Mouse (Mus musculus) MEL (cell line): ENCODE measurements around the gene Hba-x. TPM values are rescaled to one million over a fixed set of nuclear protein-coding genes. Genes with fewer than 3 reads are reported as not detected.

Experiments
- DNase-seq: peaks from one replicate; pipeline ENCODE4 v3.0.0; 2011; ENCODE audit warnings: low read depth, low spot score
- H3K27ac ChIP-seq: 2 replicates; pipeline ENCODE4 v1.5.1; 2012; ENCODE audit warnings: low read depth, mild to moderate bottlenecking, control low read depth, low read length, moderate library complexity; ENCODE audit not compliant: control insufficient read depth
- H3K27me3 ChIP-seq, 2 experiments: fragments of 150-350 bp in 1 of 2; sonication (generic) in 1 of 2; 2 replicates each; pipeline ENCODE4 v1.6.1; 2012; ENCODE audit warnings: low read length in 2 of 2, mild to moderate bottlenecking in 2 of 2, improper control_type of control experiment in 1 of 2, moderate library complexity in 1 of 2; ENCODE audit not compliant: insufficient read depth in 2 of 2, control insufficient read depth in 1 of 2
- H3K36me3 ChIP-seq, 2 experiments: 2 replicates each; pipeline ENCODE4 v1.6.1; 2012 to 2014; ENCODE audit warnings: low read length in 2 of 2, improper control_type of control experiment in 1 of 2, inconsistent platforms in 1 of 2, mild to moderate bottlenecking in 1 of 2; ENCODE audit not compliant: insufficient read depth in 2 of 2, control insufficient read depth in 1 of 2
- H3K4me1 ChIP-seq, 2 experiments: fragments of 150-350 bp in 1 of 2; sonication (generic) in 1 of 2; 2 replicates each; pipeline ENCODE4 v1.6.1; 2012; ENCODE audit warnings: low read length in 2 of 2, improper control_type of control experiment in 1 of 2, mild to moderate bottlenecking in 1 of 2; ENCODE audit not compliant: insufficient read depth in 2 of 2, control insufficient read depth in 1 of 2
- H3K4me3 ChIP-seq, 2 experiments: fragments of 150-350 bp in 1 of 2; sonication (generic) in 1 of 2; 2 replicates each; pipeline ENCODE4 v1.5.1; 2012; ENCODE audit warnings: low read depth in 2 of 2, low read length in 2 of 2, mild to moderate bottlenecking in 2 of 2, moderate library complexity in 2 of 2, control low read depth in 1 of 2, improper control_type of control experiment in 1 of 2; ENCODE audit not compliant: control insufficient read depth in 1 of 2, insufficient read depth in 1 of 2
- H3K79me2 ChIP-seq: 2 replicates; pipeline ENCODE4 v1.6.1; 2012; ENCODE audit warnings: mild to moderate bottlenecking, low read length, moderate library complexity; ENCODE audit not compliant: control insufficient read depth, poor library complexity, insufficient read depth
- H3K9ac ChIP-seq: 2 replicates; pipeline ENCODE4 v1.6.1; 2012; ENCODE audit warnings: low read depth, mild to moderate bottlenecking, control low read depth, low read length, moderate library complexity; ENCODE audit not compliant: control insufficient read depth, poor library complexity, severe bottlenecking
- H3K9me3 ChIP-seq: fragments of 150-350 bp; sonication (generic); replicated peaks from 2 replicates; pipeline ENCODE4 v1.6.1; 2012; ENCODE audit warnings: mild to moderate bottlenecking, low read length, improper control_type of control experiment, moderate library complexity; ENCODE audit not compliant: insufficient read depth
- BHLHE40 ChIP-seq: IDR thresholded peaks from 2 replicates; pipeline ENCODE4 v1.6.1; 2012; ENCODE audit warnings: low read depth, mild to moderate bottlenecking, inconsistent platforms, low read length, improper control_type of control experiment, borderline replicate concordance
- CHD1 ChIP-seq: IDR thresholded peaks from 2 replicates; pipeline ENCODE4 v1.6.1; 2012; ENCODE audit warnings: low read depth, mild to moderate bottlenecking, inconsistent platforms, low read length, improper control_type of control experiment
- CTCF ChIP-seq, 3 experiments: IDR thresholded peaks in 2 of 3; conservative IDR thresholded peaks in 1 of 3; 2 replicates each; pipeline ENCODE4 v1.5.1; 2011 to 2012; ENCODE audit warnings: low read length in 3 of 3, low read depth in 2 of 3, mild to moderate bottlenecking in 2 of 3, improper control_type of control experiment in 1 of 3, inconsistent platforms in 1 of 3, mixed read lengths in 1 of 3, moderate library complexity in 1 of 3; ENCODE audit not compliant: control insufficient read depth in 1 of 3, insufficient read depth in 1 of 3, poor library complexity in 1 of 3, severe bottlenecking in 1 of 3
- ELF1 ChIP-seq: IDR thresholded peaks from 2 replicates; pipeline ENCODE4 v1.6.1; 2014; ENCODE audit warnings: low read depth, mild to moderate bottlenecking, inconsistent platforms, low read length, improper control_type of control experiment, moderate library complexity
- EP300 ChIP-seq, 2 experiments: IDR thresholded peaks; 2 replicates each; pipeline ENCODE4 v1.6.1; 2011; ENCODE audit warnings: improper control_type of control experiment in 2 of 2, low read length in 2 of 2, low read depth in 1 of 2, mild to moderate bottlenecking in 1 of 2
- GABPA ChIP-seq: IDR thresholded peaks from 2 replicates; pipeline ENCODE4 v1.6.1; 2012; ENCODE audit warnings: low read depth, mild to moderate bottlenecking, inconsistent platforms, low read length, improper control_type of control experiment, moderate library complexity
- HCFC1 ChIP-seq: IDR thresholded peaks from 2 replicates; pipeline ENCODE4 v1.6.1; 2012; ENCODE audit warnings: low read depth, mild to moderate bottlenecking, inconsistent platforms, low read length, improper control_type of control experiment, moderate library complexity
- JUND ChIP-seq: IDR thresholded peaks from 2 replicates; pipeline ENCODE4 v1.6.1; 2011; ENCODE audit warnings: low read depth, mild to moderate bottlenecking, improper control_type of control experiment, low read length
- MAZ ChIP-seq: IDR thresholded peaks from 2 replicates; pipeline ENCODE4 v1.6.1; 2012; ENCODE audit warnings: low read depth, mild to moderate bottlenecking, inconsistent platforms, low read length, improper control_type of control experiment
- MEF2A ChIP-seq: IDR thresholded peaks from 2 replicates; pipeline ENCODE4 v1.6.1; 2014; ENCODE audit warnings: low read depth, mild to moderate bottlenecking, inconsistent platforms, low read length, improper control_type of control experiment; ENCODE audit not compliant: poor library complexity, insufficient replicate concordance, severe bottlenecking; ENCODE audit errors: extremely low read depth
- MYC ChIP-seq: IDR thresholded peaks from 2 replicates; pipeline ENCODE4 v1.6.1; 2011; ENCODE audit warnings: low read depth, mild to moderate bottlenecking, low read length, improper control_type of control experiment, moderate library complexity
- POLR2AphosphoS2 ChIP-seq: IDR thresholded peaks from 2 replicates; pipeline ENCODE4 v1.6.1; 2011; ENCODE audit warnings: low read length, improper control_type of control experiment
- RCOR1 ChIP-seq: IDR thresholded peaks from 2 replicates; pipeline ENCODE4 v1.6.1; 2012; ENCODE audit warnings: low read depth, mild to moderate bottlenecking, inconsistent platforms, low read length, improper control_type of control experiment
- SMC3 ChIP-seq: IDR thresholded peaks from 2 replicates; pipeline ENCODE4 v1.6.1; 2011; ENCODE audit warnings: low read depth, low read length, improper control_type of control experiment
- TAL1 ChIP-seq: IDR thresholded peaks from 2 replicates; pipeline ENCODE4 v1.6.1; 2012; ENCODE audit warnings: mild to moderate bottlenecking, inconsistent platforms, low read length, moderate library complexity, mixed read lengths
- TBP ChIP-seq: IDR thresholded peaks from 2 replicates; pipeline ENCODE4 v1.8.0; 2011; ENCODE audit warnings: low read depth, low read length, improper control_type of control experiment
- TCF12 ChIP-seq: IDR thresholded peaks from 2 replicates; pipeline ENCODE4 v1.6.1; 2014; ENCODE audit warnings: low read depth, mild to moderate bottlenecking, inconsistent platforms, low read length, improper control_type of control experiment, moderate library complexity
- USF1 ChIP-seq: IDR thresholded peaks from 2 replicates; pipeline ENCODE4 v1.6.1; 2014; ENCODE audit warnings: low read depth, mild to moderate bottlenecking, inconsistent platforms, low read length, improper control_type of control experiment, moderate library complexity
- USF2 ChIP-seq, 2 experiments: IDR thresholded peaks; 2 replicates each; pipeline ENCODE4 v1.6.1; 2011 to 2012; ENCODE audit warnings: improper control_type of control experiment in 2 of 2, low read length in 2 of 2, borderline replicate concordance in 1 of 2, inconsistent platforms in 1 of 2, low read depth in 1 of 2, mild to moderate bottlenecking in 1 of 2; ENCODE audit not compliant: insufficient read depth in 1 of 2
- ZMIZ1 ChIP-seq: IDR thresholded peaks from 2 replicates; pipeline ENCODE4 v1.6.1; 2012; ENCODE audit warnings: low read depth, mild to moderate bottlenecking, inconsistent platforms, low read length, improper control_type of control experiment, moderate library complexity
- ZNF384 ChIP-seq: IDR thresholded peaks from 2 replicates; pipeline ENCODE4 v1.6.1; 2012; ENCODE audit warnings: low read depth, mild to moderate bottlenecking, inconsistent platforms, low read length, improper control_type of control experiment
- polyA plus RNA-seq, 2 experiments: library from polyadenylated mRNA; stranded (reverse) in 1 of 2; unstranded in 1 of 2; fragments of >175 nt in 1 of 2; fragments of >200 nt in 1 of 2; gene quantifications; 2 replicates each; pipeline versions ENCODE4 v1.2.1 to v1.2.4; 2012; ENCODE audit warnings: low replicate concordance in 2 of 2, low read depth in 1 of 2; ENCODE audit not compliant: insufficient read length in 2 of 2, insufficient read depth in 1 of 2, missing spikeins in 1 of 2
- total RNA-seq: library from RNA; depleted of rRNA; stranded (reverse); fragments of 300-350 nt; gene quantifications from 2 replicates; pipeline ENCODE4 v1.2.3, GENCODE M21; 2012

Gene Hba-x
- total and polyA plus RNA-seq, 3 experiments = 0.13 TPM; not detected in 2

DNA sequence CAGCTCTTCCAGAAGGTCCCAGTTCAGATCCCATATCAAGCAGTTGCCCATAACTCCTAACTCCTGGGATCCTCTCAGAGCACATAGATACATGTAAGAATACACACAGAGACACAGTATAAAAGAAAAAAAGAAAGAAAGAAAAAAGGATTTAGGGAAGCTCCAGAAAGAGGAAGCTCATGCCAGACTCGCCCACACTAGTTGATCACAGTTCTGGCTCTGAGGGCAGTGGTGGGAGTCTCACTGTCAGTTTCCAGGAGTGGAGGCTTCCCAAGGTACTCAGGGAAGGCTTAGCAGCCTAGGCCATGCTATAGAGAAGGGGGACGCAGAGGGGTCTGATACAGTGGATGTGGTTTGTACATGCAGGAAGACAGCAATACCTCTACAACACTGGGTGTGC is 45.1 kb upstream of the Hba-x start:
- Histone ChIP-seq H3K27me3 (no peaks in the 10 kb centered on the region), H3K79me2 (peaks cover 9% of the 10 kb centered on the region), H3K27ac (peak overlapping the region; percentile 7; the same call in 1 of the 2 replicates), H3K4me1 (peaks cover 6 to 21% of the 10 kb centered on the region in 2 experiments), H3K9me3 (no peaks in the 10 kb centered on the region), H3K4me3 (no peak overlapping the region), H3K36me3 (peaks cover 0 to 10% of the 10 kb centered on the region in 2 experiments; a peak in 3 of 4 replicates), H3K9ac (no peak overlapping the region)
- TF ChIP-seq USF1 = no peak
- TF ChIP-seq TBP = peak; percentile 69
- peak in 1 of 2 experiments; percentile 55; a peak in 1 of 4 replicates for TF ChIP-seq EP300 (IDR thresholded peaks at IDR 0.05; ENCODE audit: low read depth in 1 of 2, low read length in 2 of 2)
- TF ChIP-seq JUND = no peak
- TF ChIP-seq GABPA = no peak
- peak; percentile 40; the same call in 1 of the 2 replicates for TF ChIP-seq ZNF384
- DNase-seq = peak; percentile 81

DNA sequence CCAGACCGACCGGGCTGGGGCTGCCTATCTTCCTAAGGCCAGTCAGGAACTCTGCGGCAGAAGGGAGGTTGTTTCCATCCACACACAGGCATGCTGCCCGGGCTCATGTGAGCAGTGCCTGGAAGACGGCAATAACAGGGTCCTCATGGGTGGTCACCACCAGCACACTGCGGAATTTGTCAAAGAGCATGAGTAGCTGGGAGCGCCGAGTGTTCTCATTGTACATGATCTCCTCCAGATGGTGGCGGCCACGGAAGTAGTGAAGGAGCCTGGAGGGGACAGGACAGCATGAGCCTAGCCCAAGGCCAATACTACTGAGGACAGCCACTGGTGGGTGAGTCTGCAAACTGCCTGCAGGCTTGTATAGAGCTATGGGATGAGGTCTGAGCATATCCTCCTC is 43.4 kb upstream of the Hba-x start:
- H3K36me3 ChIP-seq = peaks cover 0 to 9% of the 10 kb centered on the region in 2 experiments; a peak in 3 of 4 replicates
- H3K4me1 ChIP-seq = peaks cover 6 to 14% of the 10 kb centered on the region in 2 experiments

DNA sequence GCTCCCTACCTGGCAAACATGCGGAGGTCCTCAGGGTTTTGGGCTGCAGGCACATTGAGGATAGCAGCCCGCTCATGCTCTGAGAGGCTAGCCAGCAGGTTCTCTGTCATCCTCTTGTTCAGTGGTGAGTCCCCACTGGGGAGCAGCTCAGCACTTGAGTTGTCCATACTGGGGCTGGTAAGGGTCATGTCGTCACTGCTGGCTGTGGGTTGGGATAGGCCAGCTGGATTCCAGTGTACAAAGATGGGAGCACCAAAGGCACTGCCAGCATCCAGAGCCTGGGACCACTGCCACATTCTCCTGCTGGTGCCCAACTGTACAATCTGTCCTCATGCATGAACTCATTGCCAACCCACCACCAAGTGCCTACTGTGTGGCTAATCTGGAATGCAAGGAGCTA is 42.3 kb upstream of the Hba-x start:
- Histone ChIP-seq H3K27ac (no peak overlapping the region), H3K79me2 (no peaks in the 10 kb centered on the region), H3K4me1 (peaks cover 6 to 14% of the 10 kb centered on the region in 2 experiments), H3K9me3 (no peaks in the 10 kb centered on the region), H3K27me3 (no peaks in the 10 kb centered on the region), H3K36me3 (peaks cover 0 to 9% of the 10 kb centered on the region in 2 experiments; a peak in 3 of 4 replicates), H3K4me3 (no peak overlapping the region), H3K9ac (no peak overlapping the region)
- no peak for TF ChIP-seq POLR2AphosphoS2
- no peak for TF ChIP-seq BHLHE40
- no peak for TF ChIP-seq USF2 (IDR thresholded peaks at IDR 0.05; ENCODE audit: borderline replicate concordance in 1 of 2, insufficient read depth in 1 of 2, low read depth in 1 of 2, low read length in 2 of 2)
- no peak for TF ChIP-seq HCFC1
- no peak for TF ChIP-seq GABPA
- no peak for DNase-seq

More for the DNA sequence above, 43.4 kb upstream of the Hba-x start:
- TF ChIP-seq JUND (no peak), POLR2AphosphoS2 (no peak), TAL1 (no peak), ELF1 (no peak), EP300 (IDR thresholded peaks at IDR 0.05; ENCODE audit: low read depth in 1 of 2, low read length in 2 of 2) (no peak), SMC3 (no peak), TBP (no peak), CHD1 (no peak), USF2 (IDR thresholded peaks at IDR 0.05; ENCODE audit: borderline replicate concordance in 1 of 2, insufficient read depth in 1 of 2, low read depth in 1 of 2, low read length in 2 of 2) (no peak), MAZ (no peak), TCF12 (no peak), MEF2A (no peak), MYC (no peak), CTCF (IDR thresholded peaks at IDR 0.05 in 2 of 3, conservative IDR thresholded peaks at IDR 0.05 in 1 of 3; ENCODE audit: control insufficient read depth in 1 of 3, insufficient read depth in 1 of 3, low read depth in 2 of 3, low read length in 3 of 3, poor library complexity in 1 of 3, severe bottlenecking in 1 of 3) (no peak), HCFC1 (no peak), RCOR1 (no peak), ZMIZ1 (no peak)
- H3K27ac ChIP-seq = no peak overlapping the region
- H3K4me3 ChIP-seq = no peak overlapping the region
- no peak for DNase-seq
- H3K9ac ChIP-seq = no peak overlapping the region
- H3K9me3 ChIP-seq = no peaks in the 10 kb centered on the region
- no peaks in the 10 kb centered on the region for H3K79me2 ChIP-seq
- H3K27me3 ChIP-seq = no peaks in the 10 kb centered on the region
